Mouse (Mus musculus) 416B (cell line): ENCODE results near the gene Tmprss5.

Experiments used
- DNase-seq: peaks from one replicate; pipeline ENCODE4 v3.0.0; 2011; ENCODE audit warnings: low read depth

Tmprss5 gene

GRCm38 (mm10) chr9:49081107-49081506, at the start of gene Tmprss5:
TSS of gene Tmprss5 (plus strand) at chr9:49081260.
- no peak for DNase-seq

DNA sequence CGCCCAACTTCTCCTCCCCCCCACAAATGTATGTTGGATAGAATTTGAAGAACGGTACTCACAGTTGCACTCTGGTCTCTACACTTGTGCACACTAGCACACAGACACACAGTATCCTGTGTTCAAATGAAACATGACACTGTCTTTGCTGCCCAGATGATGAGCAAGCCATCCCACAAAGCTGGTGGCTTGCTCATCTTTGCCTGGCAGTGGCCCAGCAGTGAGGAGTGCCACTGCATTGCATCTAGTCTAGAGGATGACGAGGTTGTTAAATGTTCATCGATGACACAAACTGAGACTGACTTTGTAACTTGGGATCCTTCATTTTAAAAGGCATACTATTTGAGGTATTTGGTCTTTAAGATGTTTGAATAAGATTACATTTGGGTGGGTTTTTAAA, 46.3 kb upstream of the Tmprss5 start:
- peak; percentile 60 for DNase-seq

DNA sequence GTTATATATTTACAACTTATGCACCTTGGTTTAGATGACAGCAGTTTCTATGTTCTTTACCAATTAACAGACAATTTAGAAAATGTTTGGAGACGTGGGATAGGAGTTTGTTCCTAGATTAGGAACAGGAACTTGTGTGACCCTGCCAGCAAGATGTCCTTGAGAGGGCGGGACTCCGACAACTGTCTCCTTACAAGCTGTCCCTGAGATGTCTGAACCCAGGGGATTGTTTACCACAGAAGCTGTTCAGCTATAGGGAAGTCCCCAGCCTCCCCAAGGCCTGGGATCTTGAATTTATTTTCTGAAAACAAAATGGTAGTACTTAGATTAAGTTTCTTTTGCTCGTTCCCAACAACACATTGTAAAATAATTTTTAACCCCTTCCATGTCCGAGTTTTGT, 30.2 kb upstream of the Tmprss5 start:
- DNase-seq, result peak; percentile 44

- DNase-seq, result peak; percentile 90
Observed at GRCm38 (mm10) chr9:49051349-49051748, 29.7 kb upstream of the Tmprss5 start.

- DNase-seq, result no peak
Observed at GRCm38 (mm10) chr9:49054028-49054427, 27.0 kb upstream of the Tmprss5 start.

- DNase-seq, result peak; percentile 94
Observed at GRCm38 (mm10) chr9:49055333-49056205, 25.5 kb upstream of the Tmprss5 start, which contains the start of gene Zw10. TSS of gene Zw10 (plus strand) at chr9:49055613.

DNA sequence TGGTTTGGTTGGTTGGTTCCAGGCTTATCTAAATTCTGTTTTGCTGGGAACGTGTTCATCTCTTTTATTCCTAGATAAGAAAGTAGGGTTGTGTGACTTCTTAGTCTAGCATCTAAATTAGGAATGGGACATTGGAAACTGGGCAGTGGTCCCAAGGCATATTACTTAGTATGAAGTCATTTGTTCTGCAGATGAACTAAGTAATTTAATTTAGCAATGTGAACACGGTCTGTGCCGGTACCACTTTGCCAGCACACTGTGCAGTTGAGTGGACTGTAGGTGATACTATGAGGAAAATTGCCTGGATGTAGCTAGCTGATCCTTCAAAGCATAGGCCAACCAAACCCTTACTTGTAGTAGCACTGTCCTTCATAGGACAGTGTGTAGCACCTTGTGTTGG, 4.2 kb upstream of the Tmprss5 start:
- DNase-seq, result no peak

- DNase-seq, result peak; percentile 66
Observed at GRCm38 (mm10) chr9:49081561-49081960, 501 bp downstream of the Tmprss5 start.

- no peak for DNase-seq
Observed at GRCm38 (mm10) chr9:49087317-49087716, 6.3 kb downstream of the Tmprss5 start.

DNA sequence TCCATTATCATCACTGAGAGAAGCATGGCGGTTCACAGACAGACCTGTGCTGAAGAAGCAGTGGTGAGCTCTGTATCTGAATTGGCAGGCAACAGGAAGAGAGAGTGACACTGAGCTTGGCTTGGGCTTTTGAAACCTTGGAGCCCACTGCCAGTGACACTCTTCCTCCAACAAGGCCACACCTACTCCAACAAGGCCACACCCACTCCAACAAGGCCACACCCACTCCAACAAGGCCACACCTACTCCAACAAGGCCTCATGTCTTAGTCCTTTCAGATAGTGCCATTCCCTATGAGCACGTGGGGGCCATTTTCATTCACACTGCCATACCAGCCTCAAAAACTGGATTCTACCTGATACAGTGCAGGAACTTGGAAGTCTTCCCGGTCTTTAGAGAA, 17.8 kb downstream of the Tmprss5 start:
- no peak for DNase-seq

DNA sequence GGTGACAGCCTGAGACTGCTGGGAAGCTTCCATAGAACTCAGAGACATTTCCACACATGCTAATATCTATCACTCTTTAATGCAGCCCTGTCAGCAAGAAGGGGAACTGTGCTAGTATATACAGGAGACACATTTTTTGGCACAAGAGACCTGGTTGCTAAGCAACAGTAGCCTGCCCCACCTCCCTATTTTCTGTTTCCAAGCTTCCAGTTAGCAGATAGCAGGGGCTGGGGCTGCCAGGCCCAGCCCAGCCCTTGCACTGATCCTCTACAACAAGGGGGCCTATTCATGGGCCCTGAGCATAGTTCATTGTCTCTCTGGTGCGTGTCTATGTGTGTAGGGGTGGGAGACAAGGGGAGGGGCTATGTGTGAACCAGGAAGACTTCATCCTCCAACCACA, 21.3 kb downstream of the Tmprss5 start:
- no peak for DNase-seq

DNA sequence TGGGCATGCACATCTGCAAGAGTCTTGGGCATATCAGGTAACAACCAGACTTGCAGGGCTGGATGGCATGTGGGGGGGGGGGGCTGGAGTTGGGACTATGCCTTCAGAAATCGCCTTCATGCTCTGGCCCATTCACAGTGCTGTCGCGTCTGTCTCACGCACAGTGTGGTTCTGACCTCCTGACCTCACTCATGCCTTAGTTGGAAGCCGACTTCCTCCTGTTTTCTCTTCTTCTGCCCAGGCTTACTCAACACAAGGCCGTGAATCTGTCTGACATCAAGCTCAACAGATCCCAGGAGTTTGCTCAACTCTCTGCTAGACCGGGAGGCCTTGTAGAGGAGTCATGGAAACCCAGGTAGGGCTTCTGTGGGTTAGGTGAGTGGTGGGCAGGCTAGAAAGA, 28.0 kb downstream of the Tmprss5 start:
- peak; percentile 28 for DNase-seq

DNA sequence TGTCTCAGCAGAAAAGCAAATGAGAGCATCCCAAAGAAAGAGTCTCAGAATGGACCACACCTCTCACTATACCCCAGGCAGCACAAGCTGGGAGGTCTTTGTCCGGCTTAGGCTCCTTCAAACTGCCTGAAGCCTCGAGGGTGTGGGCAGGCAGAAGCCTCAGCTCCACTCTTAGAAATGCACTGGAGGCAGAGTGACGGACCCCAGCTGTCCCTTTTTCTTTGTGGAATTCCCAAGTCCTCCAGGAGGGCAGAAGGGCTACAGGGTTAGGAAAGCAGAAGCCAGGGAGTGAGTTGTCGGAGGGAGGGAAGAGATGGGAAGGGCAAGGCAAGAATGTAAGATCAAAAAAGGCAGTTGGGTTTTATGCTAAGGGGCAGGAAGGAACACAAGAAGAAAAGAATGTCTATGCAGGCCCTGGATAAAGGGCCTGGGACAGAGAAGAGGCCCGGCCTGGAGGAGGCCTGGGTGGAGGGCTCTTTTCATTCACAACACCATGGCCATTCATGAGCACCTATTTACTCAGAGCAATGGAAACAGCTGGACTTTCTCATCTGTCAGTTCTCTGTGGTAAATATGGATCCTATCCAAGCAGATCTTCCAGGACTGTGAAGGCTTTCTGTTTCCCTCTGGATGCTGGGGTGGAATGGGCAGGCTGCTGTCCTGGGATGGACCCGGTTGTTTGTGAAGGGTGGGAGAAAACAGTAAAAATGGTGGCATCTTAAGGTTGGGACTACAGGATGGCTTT, 29.6 kb downstream of the Tmprss5 start:
- no peak for DNase-seq

- DNase-seq, result peak; percentile 69
Observed at GRCm38 (mm10) chr9:49111296-49111695, 30.2 kb downstream of the Tmprss5 start.

DNA sequence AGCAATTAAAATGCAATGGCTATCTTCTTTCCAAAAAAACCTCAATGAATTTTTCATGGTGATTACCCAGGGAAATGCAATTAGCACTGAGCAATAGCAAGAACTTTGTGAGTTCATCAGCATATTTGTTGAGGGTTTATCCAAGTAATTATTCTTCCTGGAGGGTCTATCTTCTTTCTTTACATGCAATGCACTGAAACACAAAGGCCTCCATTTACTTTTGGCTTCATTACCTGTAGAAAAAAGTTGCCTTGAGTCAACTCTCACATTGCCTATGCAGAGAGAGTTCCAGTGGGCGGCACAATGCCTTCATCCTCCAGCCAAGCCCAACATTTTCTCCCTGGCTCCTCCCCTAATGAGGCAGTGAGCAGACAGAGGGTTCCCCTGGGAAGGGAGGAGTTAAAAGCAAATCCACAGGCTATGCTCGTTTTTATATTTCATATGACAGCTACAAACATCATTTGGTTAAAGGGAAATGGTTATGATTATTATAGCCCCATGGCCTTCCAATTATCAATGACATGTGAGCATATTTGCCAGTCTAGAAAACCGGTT, 37.3 kb downstream of the Tmprss5 start:
- no peak for DNase-seq

GRCm38 (mm10) chr9:49119759-49120158, 38.7 kb downstream of the Tmprss5 start:
- no peak for DNase-seq

- DNase-seq, result no peak
Observed at GRCm38 (mm10) chr9:49125706-49126105, 44.6 kb downstream of the Tmprss5 start.

- no peak for DNase-seq
Observed at GRCm38 (mm10) chr9:49130514-49131010, 49.5 kb downstream of the Tmprss5 start.

- no peak for DNase-seq
Observed at GRCm38 (mm10) chr9:49143841-49144240, 62.8 kb downstream of the Tmprss5 start.

DNA sequence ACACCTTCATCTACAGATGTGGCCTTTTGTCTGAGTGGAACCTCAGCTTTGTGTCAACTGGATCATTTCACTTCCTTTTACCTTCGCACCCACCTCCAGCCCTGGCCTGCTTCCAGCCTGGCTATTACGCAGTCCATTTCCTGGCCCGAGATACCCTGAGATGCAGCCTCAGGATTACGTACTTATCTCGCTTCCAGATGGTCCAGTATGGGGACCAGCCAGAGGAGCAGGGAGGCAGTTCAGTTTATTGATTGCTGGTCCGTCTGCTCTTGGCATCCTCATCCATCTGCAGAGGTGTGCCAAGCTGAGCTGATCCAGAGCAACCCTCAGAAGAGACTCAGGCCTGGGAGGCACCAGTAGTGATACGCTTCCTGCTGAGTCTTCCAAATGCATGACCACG, 64.7 kb downstream of the Tmprss5 start:
- DNase-seq, result no peak

DNA sequence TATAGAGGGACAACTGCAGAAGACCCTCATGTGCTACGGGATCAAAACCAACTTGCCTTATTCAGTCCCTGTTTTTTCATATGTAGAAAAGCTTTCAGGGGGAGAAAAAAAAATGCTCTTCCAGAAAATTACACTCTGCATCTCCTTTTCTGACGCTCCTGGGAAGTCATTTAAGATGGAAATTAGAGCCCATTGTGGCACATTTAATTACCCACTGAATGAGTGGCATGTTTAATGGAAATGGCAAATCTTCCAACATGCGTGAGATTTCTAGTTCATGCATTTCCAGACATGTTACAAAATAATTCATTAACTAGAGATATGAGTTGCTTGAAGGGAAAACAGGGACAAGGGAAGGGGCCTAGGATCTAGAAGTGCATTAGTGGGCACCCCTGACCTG, 66.0 kb downstream of the Tmprss5 start:
- DNase-seq, result no peak
